Mouse (Mus musculus) lung, embryonic 15.5 days (tissue): ENCODE results near the gene Tmem104. TPM values are rescaled to one million over a fixed set of nuclear protein-coding genes. Genes with fewer than 3 reads are reported as not detected.
A peak's percentile ranks its signal among the peaks of the same experiment; 100 is the strongest.

Experiments used
- ATAC-seq: fragments of 200-750 bp; cut with Nextera tagmentation; 2 replicates; pipeline ENCODE4 v1.8.0; 2017; ENCODE audit warnings: moderate number of reproducible peaks, borderline replicate concordance; ENCODE audit not compliant: low FRiP score, low TSS enrichment; ENCODE audit errors: extremely low read depth
- H3K27ac ChIP-seq: fragments of 300-500 bp; sonication (generic); 2 replicates; pipeline ENCODE4 v1.5.1; 2015; ENCODE audit warnings: moderate library complexity, mild to moderate bottlenecking, inconsistent platforms
- H3K27me3 ChIP-seq: fragments of 300-500 bp; sonication (generic); 2 replicates; pipeline ENCODE4 v1.6.1; 2015; ENCODE audit warnings: inconsistent platforms
- H3K36me3 ChIP-seq: fragments of 300-500 bp; sonication (generic); 2 replicates; pipeline ENCODE4 v1.6.1; 2015; ENCODE audit warnings: inconsistent platforms
- H3K4me1 ChIP-seq: fragments of 300-500 bp; sonication (generic); 2 replicates; pipeline ENCODE4 v1.6.1; 2015; ENCODE audit warnings: inconsistent platforms
- H3K4me2 ChIP-seq: fragments of 300-500 bp; sonication (generic); 2 replicates; pipeline ENCODE4 v1.6.1; 2015; ENCODE audit warnings: inconsistent platforms, mild to moderate bottlenecking, moderate library complexity
- H3K4me3 ChIP-seq: fragments of 300-500 bp; sonication (generic); 2 replicates; pipeline ENCODE4 v1.5.1; 2015; ENCODE audit warnings: mild to moderate bottlenecking, inconsistent platforms
- H3K9ac ChIP-seq: fragments of 300-500 bp; sonication (generic); 2 replicates; pipeline ENCODE4 v1.6.1; 2015; ENCODE audit warnings: inconsistent platforms
- H3K9me3 ChIP-seq: fragments of 300-500 bp; sonication (generic); 2 replicates; pipeline ENCODE4 v1.6.1; 2016; ENCODE audit warnings: inconsistent platforms
- WGBS: fragments of 180-500 bp; shearing (Covaris S2); methylation state at CpG from one replicate; pipeline ENCODE4 v1.1.7; 2015; 5-methylcytosine and 5-hydroxymethylcytosine counted together
- microRNA-seq: library from miRNA; unstranded; fragments of <30 nt; microRNA quantifications from one replicate; pipeline ENCODE4, GENCODE M21; 2016
- polyA plus RNA-seq: library from polyadenylated mRNA; unstranded; fragments of >200 nt; fragmentation: Nextera tagmentation; extraction: Ambion mirVana; gene quantifications from 2 replicates; pipeline ENCODE4 v1.2.1, GENCODE M21; 2015

Tmem104 gene
- polyA plus RNA-seq, 1 experiment from 2014 or later: 10.5 TPM

GRCm38 (mm10) chr11:115290919-115291318 lies 103.6 kb downstream of the Tmem104 start:
- no peaks in the 10 kb centered on the region for H3K9me3 ChIP-seq
- peaks cover 28% of the 10 kb centered on the region for H3K4me1 ChIP-seq
- H3K4me3 ChIP-seq: no peak overlapping the region
- 39% methylated on average over 6 of the region's 6 CpGs for WGBS
- no peaks in the 10 kb centered on the region; the same call in 1 of the 2 replicates for H3K27me3 ChIP-seq
- peak overlapping the region; percentile 70 for H3K27ac ChIP-seq
- no peak overlapping the region for H3K9ac ChIP-seq
- H3K36me3 ChIP-seq: no peaks in the 10 kb centered on the region
- ATAC-seq: peak; percentile 85
- no peak overlapping the region for H3K4me2 ChIP-seq

GRCm38 (mm10) chr11:115291503-115291902 lies 104.2 kb downstream of the Tmem104 start:
- ATAC-seq: no peak
- 64% methylated on average over 10 of the region's 10 CpGs for WGBS
- Histone ChIP-seq H3K4me2 (no peak overlapping the region), H3K4me1 (peaks cover 28% of the 10 kb centered on the region), H3K36me3 (no peaks in the 10 kb centered on the region), H3K9ac (no peak overlapping the region), H3K27ac (peak overlapping the region; percentile 38; the same call in 1 of the 2 replicates), H3K27me3 (peaks cover 4% of the 10 kb centered on the region; the same call in 1 of the 2 replicates), H3K9me3 (no peaks in the 10 kb centered on the region), H3K4me3 (no peak overlapping the region)

- ATAC-seq: no peak
- Histone ChIP-seq H3K4me3 (no peak overlapping the region), H3K27me3 (peaks cover 17% of the 10 kb centered on the region), H3K4me2 (no peak overlapping the region), H3K4me1 (peaks cover 38% of the 10 kb centered on the region), H3K9ac (no peak overlapping the region), H3K9me3 (no peaks in the 10 kb centered on the region), H3K27ac (0 out of 2 replicates have a peak overlapping the region, but pooled peaks have one; percentile 39), H3K36me3 (no peaks in the 10 kb centered on the region)
- 42% methylated on average over 14 of the region's 14 CpGs for WGBS
Observed at GRCm38 (mm10) chr11:115292631-115293375, 105.5 kb downstream of the Tmem104 start.

- Histone ChIP-seq H3K9me3 (no peaks in the 10 kb centered on the region), H3K4me1 (peaks cover 26% of the 10 kb centered on the region), H3K27me3 (peaks cover 35% of the 10 kb centered on the region), H3K4me2 (no peak overlapping the region), H3K4me3 (no peak overlapping the region), H3K9ac (no peak overlapping the region), H3K27ac (no peak overlapping the region), H3K36me3 (no peaks in the 10 kb centered on the region)
- no peak for ATAC-seq
- WGBS: 86% methylated on average over 11 of the region's 11 CpGs
Observed at GRCm38 (mm10) chr11:115295939-115296338, 108.7 kb downstream of the Tmem104 start.

Small RNA genes within 50 kb of the gene (microRNA-seq; reads per million reads assigned to microRNA genes)
- not detected for gene Gm25837

Other genes with a start within 250 kb of the Tmem104 start
- gene Cd300c, start 218.3 kb upstream of the Tmem104 start, polyA plus RNA-seq: not detected in 2 replicates
- 0.10 and 0.17 TPM in 2 replicates for gene Cd300ld, start 197.6 kb upstream of the Tmem104 start, polyA plus RNA-seq
- 2.8 and 2.9 TPM in 2 replicates for gene Cd300c2, start 185.6 kb upstream of the Tmem104 start, polyA plus RNA-seq
- not detected in 2 replicates for gene Cd300ld2, start 171.3 kb upstream of the Tmem104 start, polyA plus RNA-seq
- gene Cd300ld4, start 160.5 kb upstream of the Tmem104 start, polyA plus RNA-seq: not detected in 2 replicates
- not detected in 2 replicates for gene Cd300ld5, start 149.7 kb upstream of the Tmem104 start, polyA plus RNA-seq
- not detected in 2 replicates for gene Cd300ld3, start 139.1 kb upstream of the Tmem104 start, polyA plus RNA-seq
- 0.06 TPM in 1 of 2 replicates, not detected in the other for gene Cd300e, start 125.3 kb upstream of the Tmem104 start, polyA plus RNA-seq
- 0.81 and 1.7 TPM in 2 replicates for gene Rab37, start 96.1 kb upstream of the Tmem104 start, polyA plus RNA-seq
- 1.3 and 1.8 TPM in 2 replicates for gene Cd300lf, start 53.5 kb upstream of the Tmem104 start, polyA plus RNA-seq
- gene Slc9a3r1, start 24.1 kb upstream of the Tmem104 start, polyA plus RNA-seq: 55.0 and 58.2 TPM in 2 replicates
- 22.0 and 23.8 TPM in 2 replicates for gene Nat9, start 372 bp downstream of the Tmem104 start, polyA plus RNA-seq
- 0.05 and 0.08 TPM in 2 replicates for gene Grin2c, start 79.8 kb downstream of the Tmem104 start, polyA plus RNA-seq
- gene Fdxr, start 89.6 kb downstream of the Tmem104 start, polyA plus RNA-seq: 14.6 and 15.8 TPM in 2 replicates
- 0.30 and 0.32 TPM in 2 replicates for gene Fads6, start 110.2 kb downstream of the Tmem104 start, polyA plus RNA-seq
- gene Otop2, start 119.7 kb downstream of the Tmem104 start, polyA plus RNA-seq: not detected in 2 replicates
- not detected in 2 replicates for gene Ush1g, start 134.6 kb downstream of the Tmem104 start, polyA plus RNA-seq
- not detected in 2 replicates for gene Otop3, start 147.2 kb downstream of the Tmem104 start, polyA plus RNA-seq
- 13.9 and 15.8 TPM in 2 replicates for gene Hid1, start 180.3 kb downstream of the Tmem104 start, polyA plus RNA-seq
- gene Cdr2l, start 194.4 kb downstream of the Tmem104 start, polyA plus RNA-seq: 13.7 and 15.3 TPM in 2 replicates
- gene Mrpl58, start 216.3 kb downstream of the Tmem104 start, polyA plus RNA-seq: 204 and 222 TPM in 2 replicates
- 787 and 840 TPM in 2 replicates for gene Atp5h, start 232.5 kb downstream of the Tmem104 start, polyA plus RNA-seq
- 16.3 and 17.8 TPM in 2 replicates for gene Kctd2, start 232.6 kb downstream of the Tmem104 start, polyA plus RNA-seq